Mouse (Mus musculus) lung, adult 2 months (tissue): ENCODE measurements at regions not wholly inside any gene's neighbourhood (a gene's known extent, or its start where the extent isn't known, plus 50 kb on each side); places are given as distances from the start of the nearest gene placed in this dataset.

Experiments
- DNase-seq: peaks from one replicate; pipeline ENCODE4 v3.0.0; 2022
- H3K4me1 ChIP-seq: fragments of 200-500 bp; 2 replicates; pipeline ENCODE4 v1.6.1; 2011; ENCODE audit warnings: low read length; ENCODE audit not compliant: control insufficient read depth, insufficient read depth
- H3K4me3 ChIP-seq: fragments of 200-500 bp; replicated peaks from 2 replicates; pipeline ENCODE3; 2011; ENCODE audit warnings: low read depth, mild to moderate bottlenecking, control low read depth, low read length; ENCODE audit errors: extremely low read depth
- CTCF ChIP-seq: fragments of 200-500 bp; IDR thresholded peaks from 2 replicates; pipeline ENCODE4 v1.5.1; 2011; ENCODE audit warnings: mild to moderate bottlenecking, low read length, control low read depth; ENCODE audit not compliant: insufficient read depth
- POLR2A ChIP-seq: fragments of 200-500 bp; IDR thresholded peaks from 2 replicates; pipeline ENCODE4 v1.6.1; 2011; ENCODE audit warnings: low read depth, mild to moderate bottlenecking, control low read depth, low read length, borderline replicate concordance; ENCODE audit errors: extremely low read depth
- WGBS: fragments of 180-500 bp; shearing (Covaris S2); methylation state at CpG from one replicate; pipeline ENCODE4 v1.1.7; 2018; 5-methylcytosine and 5-hydroxymethylcytosine counted together

DNA sequence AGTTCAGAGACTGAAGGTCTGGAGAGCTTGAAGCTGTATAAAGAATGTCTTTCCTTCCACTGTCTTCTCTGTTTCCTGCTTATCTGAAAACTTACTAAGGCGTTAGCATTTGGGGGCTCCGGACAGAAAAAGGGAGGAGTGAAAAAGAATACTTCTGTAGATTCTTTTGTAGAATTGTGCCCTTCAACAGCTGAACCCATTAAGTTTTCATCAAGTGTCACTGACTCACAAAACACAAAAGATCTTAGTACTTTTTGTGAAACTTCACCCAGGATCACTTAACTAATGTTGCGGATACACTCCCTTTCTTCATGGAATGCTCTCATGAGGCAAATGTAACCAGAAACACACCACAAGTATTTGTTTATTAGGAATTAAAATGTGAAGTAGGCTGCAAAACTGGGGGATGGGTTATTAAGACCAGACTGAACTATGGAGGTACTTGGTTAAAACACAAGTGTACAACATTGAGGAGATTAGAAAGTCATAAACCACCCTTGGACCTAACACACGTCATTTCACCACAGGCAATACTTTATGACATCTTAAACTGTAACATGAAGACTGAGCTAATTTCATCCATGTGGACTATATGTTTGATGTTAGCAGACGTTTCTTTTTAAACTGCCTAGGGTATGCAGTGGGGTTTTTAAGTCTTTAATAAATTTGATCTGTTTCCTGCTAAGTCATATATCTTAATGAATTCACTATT is 225.1 kb downstream of the Aldoart1 start:
- DNase-seq = no peak
- H3K4me3 ChIP-seq = no peak overlapping the region
- 45% methylated on average over 5 of the region's 5 CpGs for WGBS
- peaks cover 3% of the 10 kb centered on the region; the same call in 1 of the 2 replicates for H3K4me1 ChIP-seq
- TF ChIP-seq POLR2A = no peak
- no peak for TF ChIP-seq CTCF

DNA sequence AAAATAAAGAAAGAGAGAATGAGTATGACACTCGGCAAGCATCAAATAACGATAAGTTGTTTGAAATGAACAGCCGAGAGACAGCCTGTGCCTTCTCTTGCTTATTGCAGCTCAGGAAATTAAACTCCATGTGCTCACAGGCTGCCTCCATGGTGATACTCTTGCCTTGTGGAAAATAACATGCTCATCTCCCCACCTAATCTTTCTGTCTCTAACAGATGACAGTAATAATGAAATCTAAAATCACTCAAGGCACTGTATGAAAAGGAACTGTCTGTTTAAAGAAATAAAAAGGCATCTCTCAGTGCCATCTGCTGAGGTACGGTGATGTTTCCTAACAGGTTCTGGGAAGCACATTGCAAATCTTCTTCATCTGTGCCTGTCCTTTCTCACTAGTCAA is 247.3 kb downstream of the Aldoart1 start:
- TF ChIP-seq CTCF (no peak), POLR2A (no peak)
- H3K4me3 ChIP-seq = no peak overlapping the region
- WGBS = 90% methylated on average over 4 of the region's 4 CpGs
- DNase-seq = no peak
- H3K4me1 ChIP-seq = no peaks in the 10 kb centered on the region

DNA sequence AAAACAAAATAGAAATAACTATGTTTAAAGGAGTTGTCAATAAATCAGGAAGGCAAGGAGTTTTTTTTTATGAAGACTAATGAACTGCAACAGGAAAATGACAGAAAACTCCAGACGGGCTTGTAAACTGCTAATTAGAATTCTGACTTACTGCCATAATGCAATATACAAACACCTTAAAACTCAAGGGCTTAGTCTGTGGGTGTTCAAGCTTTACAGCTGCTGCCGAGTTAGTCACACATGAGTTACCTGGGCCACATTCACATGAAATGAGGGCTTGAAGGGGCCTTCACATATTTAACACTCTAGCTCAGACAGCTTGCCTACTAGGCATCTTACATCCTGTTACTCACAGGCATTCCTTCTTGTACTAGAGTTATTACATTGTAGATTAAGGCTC is 256.9 kb downstream of the Aldoart1 start:
- no peak for TF ChIP-seq POLR2A
- no peak for TF ChIP-seq CTCF
- no peak overlapping the region for H3K4me3 ChIP-seq
- no peak for DNase-seq
- WGBS = 55% methylated on average over 2 of the region's 2 CpGs
- no peaks in the 10 kb centered on the region for H3K4me1 ChIP-seq

DNA sequence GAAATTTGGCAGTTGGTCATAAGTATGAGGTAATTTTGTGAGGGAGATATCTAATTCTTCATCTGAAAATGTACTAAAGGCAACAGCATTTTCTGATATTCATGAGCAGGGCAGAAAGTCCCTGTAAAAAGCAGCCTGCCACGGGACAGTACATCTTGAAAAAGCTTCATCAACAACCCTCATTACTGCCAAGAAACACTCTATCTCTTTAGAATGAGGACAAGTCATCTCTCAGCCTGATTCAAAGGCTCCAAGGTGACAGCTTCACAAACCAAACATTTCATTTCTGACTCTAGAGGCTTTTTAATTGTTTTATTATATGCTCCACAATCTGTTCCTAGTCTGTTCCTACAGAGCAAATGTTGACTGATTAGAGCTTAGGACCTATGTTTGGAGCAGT is 260.3 kb downstream of the Aldoart1 start:
- DNase-seq = no peak
- 19% methylated on average over 1 of the region's 1 CpGs for WGBS
- TF ChIP-seq CTCF (no peak), POLR2A (no peak)

DNA sequence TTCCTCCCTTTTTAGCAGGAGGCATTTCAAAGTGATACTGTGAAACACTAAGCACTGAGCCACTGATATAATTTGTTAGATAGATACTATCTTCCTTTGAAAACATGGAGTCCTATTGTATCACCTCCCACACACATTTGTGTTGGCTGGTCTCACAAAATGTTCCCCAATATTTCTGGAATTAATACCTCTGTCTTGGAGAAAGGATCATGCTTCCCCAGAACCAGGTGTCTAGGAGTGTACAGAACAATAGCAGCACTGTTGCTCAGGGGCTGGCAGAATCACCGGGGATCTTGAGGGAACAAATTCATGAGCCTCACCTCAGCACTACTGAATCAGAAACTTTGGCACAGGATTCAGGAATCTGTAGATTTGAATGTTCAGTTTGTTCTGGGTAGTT is 277.5 kb downstream of the Aldoart1 start:
- Histone ChIP-seq H3K4me3 (no peak overlapping the region), H3K4me1 (no peaks in the 10 kb centered on the region)
- no peak for DNase-seq
- TF ChIP-seq CTCF = no peak
- TF ChIP-seq POLR2A = no peak
- WGBS = 78% methylated on average over 1 of the region's 1 CpGs

More for the DNA sequence above, 260.3 kb downstream of the Aldoart1 start:
- Histone ChIP-seq H3K4me3 (no peak overlapping the region), H3K4me1 (no peaks in the 10 kb centered on the region)

DNA sequence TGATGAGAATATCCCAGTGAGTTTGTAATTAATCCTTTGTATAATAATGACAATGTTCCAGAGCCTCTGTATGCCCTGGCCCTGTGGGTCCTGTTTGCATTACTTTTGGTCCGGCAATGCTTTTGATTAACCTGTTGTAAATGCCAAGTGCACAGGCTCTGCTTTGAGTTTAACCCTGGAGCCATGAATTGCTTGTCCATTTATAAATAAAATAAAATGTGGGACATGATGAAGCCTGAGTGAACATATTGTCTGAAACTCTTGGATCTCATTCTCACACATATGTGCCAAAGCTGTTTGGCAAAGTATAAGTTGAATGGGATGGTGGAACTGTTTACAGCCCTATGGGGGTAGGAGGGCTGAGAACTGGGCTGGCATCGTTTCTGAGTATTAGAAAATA is 280.5 kb downstream of the Aldoart1 start:
- DNase-seq = no peak
- 66% methylated on average over 2 of the region's 2 CpGs for WGBS
- no peak for TF ChIP-seq CTCF
- TF ChIP-seq POLR2A = no peak
- H3K4me3 ChIP-seq = no peak overlapping the region
- no peaks in the 10 kb centered on the region for H3K4me1 ChIP-seq

DNA sequence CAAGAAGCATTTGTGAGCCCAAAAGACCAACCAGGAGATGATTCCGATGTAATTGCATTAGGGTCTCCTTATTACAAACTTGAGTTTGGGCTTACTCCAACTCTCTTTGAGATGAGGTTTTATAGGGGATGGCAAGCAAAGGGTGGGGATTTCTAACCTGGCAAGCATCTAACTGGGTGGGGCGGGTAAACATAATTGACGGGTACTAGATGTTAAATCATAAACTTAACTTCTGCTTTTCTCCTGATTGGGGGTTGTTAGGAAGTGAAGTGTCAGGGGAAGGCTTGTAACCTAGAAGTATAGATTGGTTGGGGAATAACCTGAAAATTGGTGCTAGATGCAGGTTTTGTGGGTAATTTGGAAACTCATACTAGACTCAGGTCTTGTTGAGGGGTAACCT is 287.2 kb downstream of the Aldoart1 start:
- Histone ChIP-seq H3K4me3 (no peak overlapping the region), H3K4me1 (no peaks in the 10 kb centered on the region)
- DNase-seq = no peak
- WGBS = 69% methylated on average over 3 of the region's 3 CpGs
- TF ChIP-seq POLR2A (no peak), CTCF (no peak)

DNA sequence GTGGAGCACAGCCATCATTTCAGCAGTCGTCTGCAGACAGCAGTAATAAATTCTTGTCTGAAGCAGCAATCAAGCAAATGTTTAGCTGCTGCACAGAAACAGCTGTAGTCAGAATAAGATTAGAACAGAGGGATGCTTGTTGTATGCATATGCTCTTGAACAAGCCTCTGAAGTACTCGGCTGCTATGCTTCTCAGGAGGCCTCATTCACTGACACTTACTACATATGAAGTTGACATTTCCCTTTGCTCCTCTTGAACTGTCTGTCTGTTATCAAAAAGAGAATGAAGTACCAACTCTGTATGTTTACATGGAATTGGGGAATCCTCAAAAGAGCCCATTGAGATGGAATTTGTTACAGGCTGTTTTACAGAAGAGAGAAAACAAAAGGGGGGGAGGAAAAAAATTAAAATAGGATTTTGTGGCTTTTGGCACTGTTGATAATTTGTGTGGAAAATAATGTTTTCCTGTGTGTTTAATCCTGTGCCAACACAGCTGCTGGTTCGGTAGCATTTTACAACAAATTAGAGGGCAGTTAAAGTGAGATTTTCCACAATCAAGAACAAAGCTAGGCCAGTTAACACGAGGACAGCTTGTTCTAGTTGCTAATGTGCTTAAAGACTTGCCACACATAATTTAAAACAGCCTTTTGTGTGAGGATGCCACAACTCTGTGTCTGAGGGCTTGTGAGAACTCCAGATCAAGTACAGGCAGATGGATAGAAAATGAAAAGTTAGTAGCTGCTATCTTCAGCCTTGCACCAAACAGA is 289.3 kb downstream of the Aldoart1 start:
- H3K4me1 ChIP-seq = no peaks in the 10 kb centered on the region
- no peak for TF ChIP-seq POLR2A
- no peak for TF ChIP-seq CTCF
- 33% methylated on average over 4 of the region's 4 CpGs for WGBS
- DNase-seq = no peak
- no peak overlapping the region for H3K4me3 ChIP-seq

DNA sequence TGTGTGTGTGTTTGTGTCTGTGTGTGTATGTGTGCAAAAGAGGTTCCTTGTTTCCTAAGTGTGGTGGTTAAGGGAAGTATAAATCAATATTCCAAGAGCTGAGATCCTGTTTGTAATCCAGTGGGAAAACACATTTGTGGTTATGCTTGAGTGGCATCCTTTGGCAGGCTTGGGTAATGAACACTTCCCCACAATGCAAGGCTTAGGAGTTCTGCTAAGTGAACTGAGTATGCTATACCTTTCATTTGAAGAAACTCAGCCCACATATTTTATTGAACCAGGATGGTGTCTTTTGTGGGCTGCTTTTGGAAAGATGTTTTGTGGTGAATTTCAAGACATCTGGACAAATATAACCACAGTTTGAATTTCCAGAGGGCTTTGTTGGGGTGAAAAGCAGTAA is 298.2 kb downstream of the Aldoart1 start:
- DNase-seq = no peak
- Histone ChIP-seq H3K4me3 (no peak overlapping the region), H3K4me1 (no peaks in the 10 kb centered on the region)
- no peak for TF ChIP-seq POLR2A
- no peak for TF ChIP-seq CTCF

DNA sequence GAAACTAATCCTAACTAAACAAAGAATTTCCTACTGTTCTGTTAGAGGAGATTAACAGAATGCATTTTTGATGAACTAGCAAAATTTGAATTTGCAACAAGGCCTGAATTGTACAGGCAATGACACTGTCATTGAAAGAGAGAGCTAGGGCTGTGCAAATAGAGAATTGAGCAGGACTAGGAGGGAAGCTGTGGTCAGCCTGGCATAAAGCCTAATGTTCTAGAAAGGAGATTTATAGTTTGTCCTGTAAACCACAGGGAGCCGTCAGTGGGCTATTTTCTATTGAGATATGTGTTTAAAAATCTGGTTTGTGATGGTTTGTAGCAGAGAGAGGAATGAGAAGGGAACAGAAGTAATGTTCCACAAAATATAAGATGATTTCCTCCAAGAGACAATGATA is 317.9 kb downstream of the Aldoart1 start:
- TF ChIP-seq POLR2A = no peak
- Histone ChIP-seq H3K4me1 (no peaks in the 10 kb centered on the region), H3K4me3 (no peak overlapping the region)
- WGBS = 40% methylated on average over 1 of the region's 1 CpGs
- DNase-seq = no peak

DNA sequence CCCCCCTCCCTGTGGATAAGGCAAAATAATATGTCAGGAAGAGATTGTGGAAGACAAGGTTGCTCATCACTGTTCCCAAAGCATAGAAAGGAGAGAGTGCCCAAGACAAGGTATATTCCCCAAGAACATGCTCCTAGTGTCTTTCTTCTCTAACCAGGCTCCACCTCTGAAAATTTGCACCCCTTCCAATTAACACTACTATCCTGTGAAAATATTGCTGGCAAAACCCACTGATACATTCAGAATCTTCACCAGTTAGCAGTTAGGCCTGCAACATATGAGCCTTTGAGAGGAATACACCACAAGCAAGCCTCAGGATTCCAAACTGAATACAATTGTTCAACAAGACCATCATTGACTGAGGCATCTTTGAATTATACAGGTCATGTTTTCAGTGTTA is 323.9 kb upstream of the Tle1 start:
- Histone ChIP-seq H3K4me1 (no peaks in the 10 kb centered on the region), H3K4me3 (no peak overlapping the region)
- TF ChIP-seq POLR2A (no peak), CTCF (no peak)
- DNase-seq = no peak
